Comparison of ENCODE assay signal across 8 mouse cellular contexts in genomic region chr7:139905661-139906060, GRCm38 (mm10). TPM values are rescaled to one million over a fixed set of nuclear protein-coding genes. Genes with fewer than 3 reads are reported as not detected.
DNase-seq lines count a peak whose midpoint lies in the region; ATAC-seq and TF ChIP-seq lines count a peak whose summit lies in the region.

No protein-coding gene starts in this region.

- intact Hi-C loops in left cerebral cortex, postnatal 14 days (cut with DNase I): loop anchor here (5.0 to 10.0 kb wide), 2 partner anchors 92 to 149 kb away; no protein-coding TSS in a partner anchor
- intact Hi-C loops in left cerebral cortex, postnatal 25 days (cut with DNase I): loop anchor here (2.0 kb wide), 1 partner anchor 89 kb away; no protein-coding TSS in a partner anchor

- peak overlapping the region; percentile 6; the same call in 1 of the 2 replicates for H3K4me2 ChIP-seq in hindbrain, embryonic 16.5 days (ENCODE audit: low read length)
- H3K4me2 ChIP-seq in liver, embryonic 12.5 days: peak overlapping the region; percentile 12; the same call in 1 of the 2 replicates
- H3K4me2 ChIP-seq in neural tube, embryonic 14.5 days (ENCODE audit: low read depth, low read length): no peak overlapping the region

- no peak overlapping the region for H3K9ac ChIP-seq in hindbrain, embryonic 16.5 days (ENCODE audit: low read depth, low read length)
- H3K9ac ChIP-seq in liver, embryonic 12.5 days: no peak overlapping the region
- no peak overlapping the region for H3K9ac ChIP-seq in neural tube, embryonic 14.5 days (replicated peaks; ENCODE audit: low read depth, low read length)

- ATAC-seq in Patski: peak; percentile 68
- no peak for ATAC-seq in hindbrain, embryonic 16.5 days
- ATAC-seq in liver, embryonic 12.5 days: no peak
- peak; percentile 36; the same call in 1 of the 2 replicates for ATAC-seq in neural tube, embryonic 14.5 days (ENCODE audit: low read depth)

- H3K4me3 ChIP-seq in embryonic facial prominence, embryonic 10.5 days: peak overlapping the region; percentile 4; the same call in 1 of the 2 replicates
- H3K4me3 ChIP-seq in hindbrain, embryonic 16.5 days (ENCODE audit: low read length): no peak overlapping the region
- no peak overlapping the region for H3K4me3 ChIP-seq in liver, embryonic 12.5 days
- no peak overlapping the region for H3K4me3 ChIP-seq in neural tube, embryonic 14.5 days (ENCODE audit: low read depth, low read length)

- in situ Hi-C loops in Patski (cut with MboI; ENCODE audit: low pct_unique_long_range_greater_than_20kb): loop anchor here (10.0 kb wide), 1 partner anchor 89 kb away; the partner anchor contains the start of gene Adam8

- 9% methylated on average over 6 of the region's 6 CpGs for WGBS in embryonic facial prominence, embryonic 10.5 days
- 5% methylated on average over 6 of the region's 6 CpGs for WGBS in hindbrain, embryonic 16.5 days
- WGBS in liver, embryonic 12.5 days (ENCODE audit: insufficient replicate concordance): 9% methylated on average over 6 of the region's 6 CpGs
- 9% methylated on average over 6 of the region's 6 CpGs for WGBS in neural tube, embryonic 14.5 days

- no peak for TF ChIP-seq CTCF in Patski (IDR thresholded peaks at IDR 0.05)

- H3K36me3 ChIP-seq in embryonic facial prominence, embryonic 10.5 days (replicated peaks): no peaks in the 10 kb centered on the region
- H3K36me3 ChIP-seq in hindbrain, embryonic 16.5 days (ENCODE audit: control insufficient read depth, insufficient read depth, low read length): no peaks in the 10 kb centered on the region
- no peaks in the 10 kb centered on the region for H3K36me3 ChIP-seq in liver, embryonic 12.5 days
- no peaks in the 10 kb centered on the region for H3K36me3 ChIP-seq in neural tube, embryonic 14.5 days (ENCODE audit: control insufficient read depth, insufficient read depth, low read length)

- H3K9me3 ChIP-seq in embryonic facial prominence, embryonic 10.5 days: no peaks in the 10 kb centered on the region
- H3K9me3 ChIP-seq in hindbrain, embryonic 16.5 days (ENCODE audit: control insufficient read depth, low read length): no peaks in the 10 kb centered on the region
- no peaks in the 10 kb centered on the region for H3K9me3 ChIP-seq in liver, embryonic 12.5 days (replicated peaks)
- no peaks in the 10 kb centered on the region for H3K9me3 ChIP-seq in neural tube, embryonic 14.5 days (ENCODE audit: control insufficient read depth, low read length)

- H3K27ac ChIP-seq in embryonic facial prominence, embryonic 10.5 days (replicated peaks): no peak overlapping the region
- H3K27ac ChIP-seq in hindbrain, embryonic 16.5 days (ENCODE audit: low read depth, low read length): no peak overlapping the region
- H3K27ac ChIP-seq in liver, embryonic 12.5 days: no peak overlapping the region
- no peak overlapping the region for H3K27ac ChIP-seq in neural tube, embryonic 14.5 days (ENCODE audit: low read depth, low read length)

- H3K4me1 ChIP-seq in embryonic facial prominence, embryonic 10.5 days: peaks cover 28% of the 10 kb centered on the region
- peaks cover 20% of the 10 kb centered on the region for H3K4me1 ChIP-seq in hindbrain, embryonic 16.5 days (ENCODE audit: control insufficient read depth, insufficient read depth, low read depth, low read length)
- H3K4me1 ChIP-seq in liver, embryonic 12.5 days: 0 out of 2 replicates have a peak, but pooled peaks cover 5% of the 10 kb centered on the region
- H3K4me1 ChIP-seq in neural tube, embryonic 14.5 days (ENCODE audit: control insufficient read depth, insufficient read depth, low read length): peaks cover 13% of the 10 kb centered on the region

- CTCF ChIA-PET in Patski (lab: Charles Lee): interaction anchor here (0.8 to 2.1 kb wide), 4 partner anchors 9 to 24 kb away, joined by 3 to 7 read pairs (median 4); partner anchors contain the start of gene Kndc1

- DNase-seq in left cerebral cortex, postnatal 14 days (ENCODE audit: low spot score in 2 of 2): peak; percentile 46 to 55
- no peak for DNase-seq in left cerebral cortex, postnatal 25 days (ENCODE audit: low spot score in 2 of 2)
- DNase-seq in Patski (ENCODE audit: low read depth, low spot score): no peak
- peak; percentile 62 for DNase-seq in embryonic facial prominence, embryonic 10.5 days (ENCODE audit: low spot score)
- DNase-seq in gastrocnemius, adult 8-10 months (ENCODE audit: low spot score in 2 of 2): no peak

- peaks cover 4% of the 10 kb centered on the region for H3K27me3 ChIP-seq in Patski
- H3K27me3 ChIP-seq in embryonic facial prominence, embryonic 10.5 days (replicated peaks; ENCODE audit: low read depth, poor library complexity, severe bottlenecking): peaks cover 15% of the 10 kb centered on the region
- no peaks in the 10 kb centered on the region; the same call in 1 of the 2 replicates for H3K27me3 ChIP-seq in hindbrain, embryonic 16.5 days (replicated peaks; ENCODE audit: control insufficient read depth, insufficient read depth, low read length)
- peaks cover 27% of the 10 kb centered on the region for H3K27me3 ChIP-seq in liver, embryonic 12.5 days (replicated peaks)
- H3K27me3 ChIP-seq in neural tube, embryonic 14.5 days (ENCODE audit: control insufficient read depth, insufficient read depth, low read length): no peaks in the 10 kb centered on the region

- POLR2A ChIA-PET in Patski (lab: Charles Lee): no interaction called here

RNA-seq across cellular contexts. Expression of gene Kndc1, which starts 11.2 kb away (rescaled TPM):
- total RNA-seq in left cerebral cortex, postnatal 14 days (2021): 10 to 100 TPM; 41.1 to 52.5 TPM
- total RNA-seq in left cerebral cortex, postnatal 25 days (2021): 10 to 100 TPM; 54.4 to 58.6 TPM
- 0.54 TPM for polyA plus RNA-seq in Patski (2021)
- 0.11 and 0.40 TPM in 2 replicates for polyA plus RNA-seq in embryonic facial prominence, embryonic 10.5 days (2016; fragmentation: Nextera tagmentation; extraction: Ambion mirVana)
- polyA plus RNA-seq in hindbrain, embryonic 16.5 days (2015; fragmentation: Nextera tagmentation; extraction: Ambion mirVana): 16.5 and 19.0 TPM in 2 replicates
- 0.05 TPM in 1 of 2 replicates, not detected in the other for polyA plus RNA-seq in liver, embryonic 12.5 days (2016; fragmentation: Nextera tagmentation; extraction: Ambion mirVana)
- polyA plus RNA-seq in neural tube, embryonic 14.5 days (2014; fragmentation: Nextera tagmentation; extraction: Ambion mirVana): 18.8 and 28.5 TPM in 2 replicates
- total RNA-seq in gastrocnemius, adult 8-10 months (2022): under 1 TPM in 1 of 4 experiments, not detected in 3; 0.07 TPM

RNA-seq across cellular contexts. Expression of gene Utf1, which starts 37.9 kb away (rescaled TPM):
- total RNA-seq in left cerebral cortex, postnatal 14 days (2021): not detected
- not detected for total RNA-seq in left cerebral cortex, postnatal 25 days (2021)
- polyA plus RNA-seq in Patski (2021): not detected
- 0.20 and 0.36 TPM in 2 replicates for polyA plus RNA-seq in embryonic facial prominence, embryonic 10.5 days (2016; fragmentation: Nextera tagmentation; extraction: Ambion mirVana)
- not detected in 2 replicates for polyA plus RNA-seq in hindbrain, embryonic 16.5 days (2015; fragmentation: Nextera tagmentation; extraction: Ambion mirVana)
- not detected in 2 replicates for polyA plus RNA-seq in liver, embryonic 12.5 days (2016; fragmentation: Nextera tagmentation; extraction: Ambion mirVana)
- not detected in 2 replicates for polyA plus RNA-seq in neural tube, embryonic 14.5 days (2014; fragmentation: Nextera tagmentation; extraction: Ambion mirVana)
- not detected for total RNA-seq in gastrocnemius, adult 8-10 months (2022)

Comparison
In these comparisons a context has a peak if more than half of its experiments do, and no peak if none do; other contexts are left out.
1. DNase-seq: peak in left cerebral cortex, postnatal 14 days (2 of 2) and embryonic facial prominence, embryonic 10.5 days (single experiment); none in left cerebral cortex, postnatal 25 days (0 of 2), Patski (single experiment) and gastrocnemius, adult 8-10 months (0 of 2).
2. ATAC-seq: peak in Patski (single experiment) and neural tube, embryonic 14.5 days (single experiment); none in hindbrain, embryonic 16.5 days (single experiment) and liver, embryonic 12.5 days (single experiment).
3. RNA of gene Kndc1, which starts 11.2 kb away (polyA plus RNA-seq): 18.8 to 28.5 TPM in neural tube, embryonic 14.5 days and 16.5 to 19.0 TPM in hindbrain, embryonic 16.5 days; 0.54 TPM in Patski (single experiment), 0.11 to 0.40 TPM in embryonic facial prominence, embryonic 10.5 days and 0.05 TPM in liver, embryonic 12.5 days; every median in the first group is over 10 times any median in the second.